Mouse (Mus musculus) kidney, postnatal 10 days (tissue): ENCODE measurements around the gene Dennd2a.

ENCODE experiments used
- DNase-seq: peaks from one replicate; pipeline ENCODE4 v3.0.0; 2021; ENCODE audit warnings: mixed read lengths

The Dennd2a gene

GRCm38 (mm10) chr6:39556900-39557659 is 587 bp downstream of the Dennd2a start:
- DNase-seq: peak; percentile 69

GRCm38 (mm10) chr6:39555648-39555945 is 2.1 kb downstream of the Dennd2a start:
- no peak for DNase-seq

GRCm38 (mm10) chr6:39554888-39555647 is 2.6 kb downstream of the Dennd2a start:
- no peak for DNase-seq

GRCm38 (mm10) chr6:39551981-39552636 is 5.6 kb downstream of the Dennd2a start:
- peak; percentile 40 for DNase-seq

- no peak for DNase-seq
Observed at GRCm38 (mm10) chr6:39548030-39548429, 9.6 kb downstream of the Dennd2a start.

- DNase-seq: no peak
Observed at GRCm38 (mm10) chr6:39545474-39545873, 12.2 kb downstream of the Dennd2a start.

- peak; percentile 34 for DNase-seq
Observed at GRCm38 (mm10) chr6:39543769-39544420, 13.8 kb downstream of the Dennd2a start.

- DNase-seq: peak; percentile 92
Observed at GRCm38 (mm10) chr6:39542631-39543597, 14.8 kb downstream of the Dennd2a start.

- DNase-seq: no peak
Observed at GRCm38 (mm10) chr6:39540563-39540962, 17.1 kb downstream of the Dennd2a start.

- peak; percentile 85 for DNase-seq
Observed at GRCm38 (mm10) chr6:39539679-39540155, 17.9 kb downstream of the Dennd2a start.

GRCm38 (mm10) chr6:39538227-39538626 is 19.4 kb downstream of the Dennd2a start:
- peak; percentile 52 for DNase-seq

GRCm38 (mm10) chr6:39537276-39537675 is 20.4 kb downstream of the Dennd2a start:
- DNase-seq: no peak

- DNase-seq: no peak
Observed at GRCm38 (mm10) chr6:39536621-39537020, 21.0 kb downstream of the Dennd2a start.

GRCm38 (mm10) chr6:39534944-39535343 is 22.7 kb downstream of the Dennd2a start:
- no peak for DNase-seq

GRCm38 (mm10) chr6:39528671-39529535 is 28.8 kb downstream of the Dennd2a start:
- peak; percentile 88 for DNase-seq

- no peak for DNase-seq
Observed at GRCm38 (mm10) chr6:39527811-39528210, 29.9 kb downstream of the Dennd2a start.

GRCm38 (mm10) chr6:39527337-39527784 is 30.3 kb downstream of the Dennd2a start:
- DNase-seq: no peak

- DNase-seq: no peak
Observed at GRCm38 (mm10) chr6:39526797-39527196, 30.9 kb downstream of the Dennd2a start.

GRCm38 (mm10) chr6:39523161-39523560 is 34.5 kb downstream of the Dennd2a start:
- no peak for DNase-seq

- DNase-seq: no peak
Observed at GRCm38 (mm10) chr6:39522425-39522824, 35.2 kb downstream of the Dennd2a start.

GRCm38 (mm10) chr6:39515739-39516131 is 41.9 kb downstream of the Dennd2a start:
- no peak for DNase-seq
